Mouse (Mus musculus) kidney, postnatal 0 days (tissue): ENCODE measurements around the gene Eme2. TPM values are rescaled to one million over a fixed set of nuclear protein-coding genes. Genes with fewer than 3 reads are reported as not detected.

Source experiments
- ATAC-seq: fragments of 200-750 bp; cut with Nextera tagmentation; replicated peaks from 2 replicates; pipeline ENCODE4 v1.8.0; 2017; ENCODE audit warnings: low read depth, moderate number of reproducible peaks, moderate TSS enrichment, moderate library complexity; ENCODE audit not compliant: low FRiP score
- DNase-seq: peaks from one replicate; pipeline ENCODE4 v3.0.0-alpha.2; 2016; ENCODE audit warnings: low spot score
- H3K27ac ChIP-seq: fragments of 300-500 bp; sonication (generic); 2 replicates; pipeline ENCODE4 v1.5.1; 2014; ENCODE audit warnings: mild to moderate bottlenecking
- H3K27me3 ChIP-seq: fragments of 300-500 bp; sonication (generic); 2 replicates; pipeline ENCODE4 v1.6.1; 2014; ENCODE audit warnings: low read length, mixed read lengths; ENCODE audit not compliant: insufficient read depth
- H3K36me3 ChIP-seq: fragments of 300-500 bp; sonication (generic); 2 replicates; pipeline ENCODE4 v1.6.1; 2014; ENCODE audit warnings: low read length, mixed read lengths; ENCODE audit not compliant: insufficient read depth
- H3K4me1 ChIP-seq: fragments of 300-500 bp; sonication (generic); replicated peaks from 2 replicates; pipeline ENCODE4 v1.6.1; 2014; ENCODE audit warnings: antibody characterized with exemption, low read length, mixed read lengths; ENCODE audit not compliant: insufficient read depth
- H3K4me2 ChIP-seq: fragments of 300-500 bp; sonication (generic); 2 replicates; pipeline ENCODE4 v1.6.1; 2014; ENCODE audit warnings: mild to moderate bottlenecking, low read length, moderate library complexity, mixed read lengths
- H3K4me3 ChIP-seq: fragments of 300-500 bp; sonication (generic); replicated peaks from 2 replicates; pipeline ENCODE4 v1.5.1; 2014; ENCODE audit warnings: low read depth, low read length
- H3K9ac ChIP-seq: fragments of 300-500 bp; sonication (generic); 2 replicates; pipeline ENCODE4 v1.6.1; 2014; ENCODE audit warnings: low read depth, low read length
- H3K9me3 ChIP-seq: fragments of 300-500 bp; sonication (generic); replicated peaks from 2 replicates; pipeline ENCODE4 v1.6.1; 2016; ENCODE audit warnings: low read length, inconsistent platforms, mixed read lengths
- CTCF ChIP-seq: IDR thresholded peaks from 2 replicates; pipeline ENCODE4 v1.5.1; 2016; ENCODE audit warnings: antibody characterized with exemption, low read depth, mild to moderate bottlenecking, moderate library complexity
- WGBS: fragments of 180-500 bp; shearing (Covaris S2); extraction: QIAGEN DNeasy Blood & Tissue Kit; methylation state at CpG from one replicate; pipeline ENCODE4 v1.1.7; 2014; 5-methylcytosine and 5-hydroxymethylcytosine counted together
- polyA plus RNA-seq: library from polyadenylated mRNA; unstranded; fragments of >200 nt; fragmentation: Nextera tagmentation; extraction: Ambion mirVana; gene quantifications from 2 replicates; pipeline ENCODE4 v1.2.1, GENCODE M21; 2015

Gene Eme2
- polyA plus RNA-seq, 1 experiment from 2014 or later = 29.6 TPM

GRCm38 (mm10) chr17:24898041-24898854, 3.4 kb upstream of the Eme2 start:
- no peaks in the 10 kb centered on the region for H3K9me3 ChIP-seq
- no peak overlapping the region for H3K27ac ChIP-seq
- H3K36me3 ChIP-seq = peaks cover 50% of the 10 kb centered on the region
- peaks cover 6% of the 10 kb centered on the region; the same call in 1 of the 2 replicates for H3K4me1 ChIP-seq
- no peak overlapping the region for H3K4me2 ChIP-seq
- H3K27me3 ChIP-seq = no peaks in the 10 kb centered on the region
- 0 out of 2 replicates have a peak overlapping the region, but pooled peaks have one; percentile 9 for H3K9ac ChIP-seq
- no peak for TF ChIP-seq CTCF
- WGBS = 80% methylated on average over 4 of the region's 4 CpGs
- ATAC-seq (no peak), DNase-seq (no peak)
- H3K4me3 ChIP-seq = no peak overlapping the region

- H3K9me3 ChIP-seq = no peaks in the 10 kb centered on the region
- H3K4me2 ChIP-seq = peak overlapping the region; percentile 95; the same call in 1 of the 2 replicates
- H3K4me1 ChIP-seq = peaks cover 6% of the 10 kb centered on the region; the same call in 1 of the 2 replicates
- TF ChIP-seq CTCF = no peak
- no peak overlapping the region for H3K27ac ChIP-seq
- H3K27me3 ChIP-seq = no peaks in the 10 kb centered on the region
- H3K36me3 ChIP-seq = peaks cover 50% of the 10 kb centered on the region
- WGBS = 73% methylated on average over 4 of the region's 4 CpGs
- ATAC-seq (no peak), DNase-seq (no peak)
- 0 out of 2 replicates have a peak overlapping the region, but pooled peaks have one; percentile 9 for H3K9ac ChIP-seq
- H3K4me3 ChIP-seq = no peak overlapping the region
Measured at GRCm38 (mm10) chr17:24897600-24897999, 2.7 kb upstream of the Eme2 start.

GRCm38 (mm10) chr17:24896993-24897269, 2.0 kb upstream of the Eme2 start:
- Histone ChIP-seq H3K27ac (peak overlapping the region; percentile 89), H3K4me1 (peaks cover 6% of the 10 kb centered on the region; the same call in 1 of the 2 replicates), H3K36me3 (peaks cover 50% of the 10 kb centered on the region), H3K9ac (peak overlapping the region; percentile 78), H3K4me3 (peak overlapping the region; percentile 86), H3K4me2 (peak overlapping the region; percentile 95), H3K27me3 (no peaks in the 10 kb centered on the region), H3K9me3 (no peaks in the 10 kb centered on the region)
- WGBS = 19% methylated on average over 11 of the region's 11 CpGs
- no peak for ATAC-seq
- DNase-seq = no peak
- no peak for TF ChIP-seq CTCF

GRCm38 (mm10) chr17:24896241-24896992, 1.5 kb upstream of the Eme2 start, which contains the start of gene Nme3:
Gene Nme3, plus strand, starts transcription at chr17:24896500.
- Histone ChIP-seq H3K9ac (peak within 1 kb of the TSS; percentile 93), H3K4me1 (peaks cover 6% of the 10 kb centered on the region; the same call in 1 of the 2 replicates), H3K27ac (peak within 1 kb of the TSS; percentile 89), H3K36me3 (peaks cover 48% of the 10 kb centered on the region), H3K4me3 (peak within 1 kb of the TSS; percentile 86), H3K9me3 (no peaks in the 10 kb centered on the region), H3K4me2 (peak within 1 kb of the TSS; percentile 95), H3K27me3 (no peaks in the 10 kb centered on the region)
- TF ChIP-seq CTCF = peak; percentile 26; the same call in 1 of the 2 replicates
- DNase-seq (peak; percentile 86), ATAC-seq (peak; percentile 67)
- WGBS = 1% methylated on average over 49 of the region's 50 CpGs

GRCm38 (mm10) chr17:24895571-24896240, 819 bp upstream of the Eme2 start:
- Histone ChIP-seq H3K9ac (peak overlapping the region; percentile 93), H3K27ac (peak overlapping the region; percentile 89), H3K9me3 (no peaks in the 10 kb centered on the region), H3K4me2 (peak overlapping the region; percentile 95), H3K36me3 (peaks cover 47% of the 10 kb centered on the region), H3K4me1 (peaks cover 6% of the 10 kb centered on the region; the same call in 1 of the 2 replicates), H3K27me3 (no peaks in the 10 kb centered on the region), H3K4me3 (peak overlapping the region; percentile 86)
- DNase-seq (no peak), ATAC-seq (no peak; the same call in 1 of the 2 replicates)
- TF ChIP-seq CTCF = no peak
- 6% methylated on average over 23 of the region's 23 CpGs for WGBS
